Mouse (Mus musculus): ENCODE measurements around the gene S1pr5. TPM values are rescaled to one million over a fixed set of nuclear protein-coding genes. Genes with fewer than 3 reads are reported as not detected.

The S1pr5 gene
- polyA plus RNA-seq, 1 experiment: 0.78 TPM

- H3K4me1 ChIP-seq (replicated peaks; ENCODE audit: control insufficient read depth, insufficient read depth, low read length): peaks cover 6% of the 10 kb centered on the region
- H3K27ac ChIP-seq (ENCODE audit: control insufficient read depth, insufficient read depth, low read length): no peak overlapping the region
- H3K36me3 ChIP-seq (ENCODE audit: control insufficient read depth, insufficient read depth, low read length): no peaks in the 10 kb centered on the region
- no peak overlapping the region for H3K4me3 ChIP-seq (ENCODE audit: control insufficient read depth, insufficient read depth, low read length)
- no peaks in the 10 kb centered on the region for H3K27me3 ChIP-seq (ENCODE audit: control insufficient read depth, insufficient read depth, low read length)
- 52% methylated on average over 3 of the region's 3 CpGs for WGBS
- no peak for DNase-seq
- TF ChIP-seq CTCF (IDR thresholded peaks at IDR 0.05; ENCODE audit: borderline replicate concordance, control insufficient read depth, extremely low read depth, insufficient read depth, low read length, poor library complexity) (no peak), POLR2A (IDR thresholded peaks at IDR 0.05; ENCODE audit: control insufficient read depth, extremely low read depth, insufficient read depth, low read length, poor library complexity) (no peak)
Measured at GRCm38 (mm10) chr9:21219820-21220219, 28.4 kb downstream of the S1pr5 start.

GRCm38 (mm10) chr9:21216050-21216841 is 32.0 kb downstream of the S1pr5 start:
- Histone ChIP-seq H3K4me3 (ENCODE audit: control insufficient read depth, insufficient read depth, low read length) (no peak overlapping the region), H3K27me3 (ENCODE audit: control insufficient read depth, insufficient read depth, low read length) (no peaks in the 10 kb centered on the region), H3K27ac (ENCODE audit: control insufficient read depth, insufficient read depth, low read length) (no peak overlapping the region), H3K4me1 (replicated peaks; ENCODE audit: control insufficient read depth, insufficient read depth, low read length) (peaks cover 4% of the 10 kb centered on the region), H3K36me3 (ENCODE audit: control insufficient read depth, insufficient read depth, low read length) (no peaks in the 10 kb centered on the region)
- TF ChIP-seq POLR2A (IDR thresholded peaks at IDR 0.05; ENCODE audit: control insufficient read depth, extremely low read depth, insufficient read depth, low read length, poor library complexity): no peak
- no peak for TF ChIP-seq CTCF (IDR thresholded peaks at IDR 0.05; ENCODE audit: borderline replicate concordance, control insufficient read depth, extremely low read depth, insufficient read depth, low read length, poor library complexity)
- WGBS: 88% methylated on average over 25 of the region's 25 CpGs
- no peak for DNase-seq

GRCm38 (mm10) chr9:21213617-21214190 is 34.5 kb downstream of the S1pr5 start:
- TF ChIP-seq CTCF (IDR thresholded peaks at IDR 0.05; ENCODE audit: borderline replicate concordance, control insufficient read depth, extremely low read depth, insufficient read depth, low read length, poor library complexity): 0 out of 2 replicates have a peak, but pooled peaks have one; percentile 12
- no peak for TF ChIP-seq POLR2A (IDR thresholded peaks at IDR 0.05; ENCODE audit: control insufficient read depth, extremely low read depth, insufficient read depth, low read length, poor library complexity)

GRCm38 (mm10) chr9:21211624-21212023 is 36.6 kb downstream of the S1pr5 start:
- Histone ChIP-seq H3K27ac (ENCODE audit: control insufficient read depth, insufficient read depth, low read length) (no peak overlapping the region), H3K27me3 (ENCODE audit: control insufficient read depth, insufficient read depth, low read length) (no peaks in the 10 kb centered on the region), H3K36me3 (ENCODE audit: control insufficient read depth, insufficient read depth, low read length) (no peaks in the 10 kb centered on the region), H3K4me1 (replicated peaks; ENCODE audit: control insufficient read depth, insufficient read depth, low read length) (no peaks in the 10 kb centered on the region), H3K4me3 (ENCODE audit: control insufficient read depth, insufficient read depth, low read length) (no peak overlapping the region)
- DNase-seq: no peak
- WGBS: 94% methylated on average over 7 of the region's 7 CpGs
- TF ChIP-seq POLR2A (IDR thresholded peaks at IDR 0.05; ENCODE audit: control insufficient read depth, extremely low read depth, insufficient read depth, low read length, poor library complexity): no peak
- no peak for TF ChIP-seq CTCF (IDR thresholded peaks at IDR 0.05; ENCODE audit: borderline replicate concordance, control insufficient read depth, extremely low read depth, insufficient read depth, low read length, poor library complexity)

More at GRCm38 (mm10) chr9:21213617-21214190, 34.5 kb downstream of the S1pr5 start:
- no peak for DNase-seq
- H3K4me3 ChIP-seq (ENCODE audit: control insufficient read depth, insufficient read depth, low read length): no peak overlapping the region
- no peaks in the 10 kb centered on the region for H3K4me1 ChIP-seq (replicated peaks; ENCODE audit: control insufficient read depth, insufficient read depth, low read length)
- no peak overlapping the region for H3K27ac ChIP-seq (ENCODE audit: control insufficient read depth, insufficient read depth, low read length)
- H3K36me3 ChIP-seq (ENCODE audit: control insufficient read depth, insufficient read depth, low read length): no peaks in the 10 kb centered on the region
- WGBS: 70% methylated on average over 7 of the region's 7 CpGs
- H3K27me3 ChIP-seq (ENCODE audit: control insufficient read depth, insufficient read depth, low read length): no peaks in the 10 kb centered on the region

GRCm38 (mm10) chr9:21210821-21211220 is 37.4 kb downstream of the S1pr5 start:
- no peak for DNase-seq
- Histone ChIP-seq H3K27me3 (ENCODE audit: control insufficient read depth, insufficient read depth, low read length) (no peaks in the 10 kb centered on the region), H3K4me3 (ENCODE audit: control insufficient read depth, insufficient read depth, low read length) (no peak overlapping the region), H3K36me3 (ENCODE audit: control insufficient read depth, insufficient read depth, low read length) (no peaks in the 10 kb centered on the region), H3K4me1 (replicated peaks; ENCODE audit: control insufficient read depth, insufficient read depth, low read length) (no peaks in the 10 kb centered on the region), H3K27ac (ENCODE audit: control insufficient read depth, insufficient read depth, low read length) (no peak overlapping the region)
- 97% methylated on average over 6 of the region's 6 CpGs for WGBS
- TF ChIP-seq CTCF (IDR thresholded peaks at IDR 0.05; ENCODE audit: borderline replicate concordance, control insufficient read depth, extremely low read depth, insufficient read depth, low read length, poor library complexity) (no peak), POLR2A (IDR thresholded peaks at IDR 0.05; ENCODE audit: control insufficient read depth, extremely low read depth, insufficient read depth, low read length, poor library complexity) (no peak)

- no peak overlapping the region for H3K27ac ChIP-seq (ENCODE audit: control insufficient read depth, insufficient read depth, low read length)
- WGBS: 75% methylated on average over 2 of the region's 2 CpGs
- no peak for DNase-seq
Measured at GRCm38 (mm10) chr9:21208626-21209025, 39.6 kb downstream of the S1pr5 start.

More at GRCm38 (mm10) chr9:21208626-21209025, 39.6 kb downstream of the S1pr5 start:
- no peaks in the 10 kb centered on the region for H3K4me1 ChIP-seq (replicated peaks; ENCODE audit: control insufficient read depth, insufficient read depth, low read length)
- H3K27me3 ChIP-seq (ENCODE audit: control insufficient read depth, insufficient read depth, low read length): no peaks in the 10 kb centered on the region
- no peak overlapping the region for H3K4me3 ChIP-seq (ENCODE audit: control insufficient read depth, insufficient read depth, low read length)
- TF ChIP-seq POLR2A (IDR thresholded peaks at IDR 0.05; ENCODE audit: control insufficient read depth, extremely low read depth, insufficient read depth, low read length, poor library complexity) (no peak), CTCF (IDR thresholded peaks at IDR 0.05; ENCODE audit: borderline replicate concordance, control insufficient read depth, extremely low read depth, insufficient read depth, low read length, poor library complexity) (no peak)
- no peaks in the 10 kb centered on the region for H3K36me3 ChIP-seq (ENCODE audit: control insufficient read depth, insufficient read depth, low read length)

Measured in thymus, adult 2 months (tissue).